Mouse (Mus musculus) T-cell, adult 2 months (primary cell): Measurements from ENCODE around the gene Ifi47.
"Not testable (repeated sequence)": the region's sequence is repeated elsewhere in the genome, so short reads cannot be mapped to it uniquely, and the experiment has no call there.

Experiments
- DNase-seq: peaks from one replicate; pipeline ENCODE4 v3.0.0; 2022; ENCODE audit warnings: low spot score

The Ifi47 gene

DNA sequence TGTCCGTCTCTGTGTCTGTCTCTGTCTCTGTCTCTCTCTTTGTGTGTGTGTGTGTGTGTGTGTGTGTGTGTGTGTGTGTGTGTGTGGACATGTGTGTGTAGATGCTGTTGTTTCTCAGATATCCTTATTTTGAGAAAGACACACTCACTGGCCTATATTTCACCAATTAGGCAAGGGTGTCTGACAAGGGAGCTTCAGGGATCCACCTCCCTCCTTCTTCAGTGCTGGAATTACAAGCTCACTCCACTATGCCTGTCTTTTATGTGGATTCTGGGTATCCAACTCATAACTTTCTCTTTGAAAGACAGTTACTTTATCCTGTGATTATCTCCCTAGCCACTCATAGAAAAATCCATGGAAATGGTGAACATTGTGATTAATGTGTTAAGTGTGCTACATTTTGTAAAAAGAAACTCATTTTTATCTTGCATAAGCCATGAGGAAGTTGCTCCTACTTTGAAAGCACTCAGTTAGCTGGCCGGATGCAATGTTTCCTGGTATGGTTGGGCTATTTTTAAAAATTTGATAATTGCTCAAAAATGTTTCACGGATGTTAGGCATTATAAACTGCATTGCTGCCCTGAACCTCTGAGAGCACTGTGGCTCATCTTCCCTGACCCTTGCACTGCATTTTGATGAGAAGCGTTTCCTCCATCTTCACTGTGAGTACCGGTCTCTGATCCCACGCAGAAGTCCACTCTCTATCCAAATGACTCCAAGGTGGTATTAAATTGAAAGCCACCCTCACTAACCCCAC, at the start of gene Ifi47:
Gene Ifi47 (plus strand): TSS at position 587 of the 757 bp plus-strand sequence.
- DNase-seq, result not testable (repeated sequence)

DNA sequence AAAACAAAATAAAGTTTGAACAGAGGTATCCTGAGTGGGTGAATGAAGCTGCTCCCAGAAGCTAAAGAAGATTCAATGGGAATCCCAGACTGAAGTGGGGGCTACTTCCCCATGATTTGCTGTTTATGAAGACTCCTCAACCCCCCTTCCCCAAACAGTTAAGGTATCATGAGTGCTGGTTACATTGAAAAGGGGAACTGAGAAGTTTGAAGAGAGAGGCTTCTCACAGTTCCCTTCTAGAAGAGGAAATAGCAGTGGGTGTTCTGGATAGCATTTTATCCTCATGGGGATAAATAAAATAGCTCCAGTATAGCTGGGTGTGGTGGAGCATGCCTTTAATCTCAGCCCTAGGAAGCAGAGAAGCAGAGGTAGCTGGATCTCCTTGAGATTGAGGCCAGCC, 26.3 kb upstream of the Ifi47 start:
- DNase-seq, result not testable (repeated sequence)

DNA sequence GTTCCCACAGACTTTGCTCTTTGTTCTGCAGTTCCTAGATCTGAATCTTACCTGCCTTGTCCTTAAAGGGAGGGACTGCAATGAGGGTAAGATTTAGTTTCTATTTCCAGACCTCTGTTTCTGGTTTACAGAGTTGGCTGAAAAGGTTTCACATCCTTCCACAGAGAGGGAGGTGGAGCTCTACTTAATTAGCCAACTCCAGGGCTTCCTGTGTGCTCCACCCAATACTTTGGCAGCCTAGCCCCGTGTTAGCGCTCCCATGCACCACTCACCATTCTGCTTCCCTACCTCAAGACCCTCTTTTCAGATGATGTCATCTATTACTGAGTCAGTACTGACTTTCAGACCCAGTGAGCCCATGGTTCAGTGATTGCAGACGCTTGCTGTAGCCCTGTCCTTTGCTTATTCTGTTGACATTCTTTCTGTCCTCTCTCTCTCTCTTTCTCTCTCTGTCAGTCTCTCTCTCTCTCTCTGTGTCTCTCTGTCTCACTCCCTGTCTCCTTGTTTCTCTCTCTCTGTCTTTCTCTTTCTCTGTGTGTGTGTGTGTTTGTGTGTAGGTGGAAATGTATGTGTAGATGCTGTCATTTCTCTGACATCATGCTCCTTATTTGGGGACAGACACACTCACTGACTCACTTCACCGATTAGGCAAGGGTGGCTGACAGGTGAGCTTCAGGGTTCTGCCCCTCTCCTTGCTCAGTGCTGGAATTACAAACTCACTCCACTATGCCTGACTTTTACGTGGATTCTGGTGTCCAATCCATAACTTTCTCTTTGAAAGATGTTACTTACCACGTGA, 25.1 kb upstream of the Ifi47 start, which contains the start of gene 9930111J21Rik2:
Gene 9930111J21Rik2 (minus strand): TSS at position 150 of the 799 bp plus-strand sequence.
- not testable (repeated sequence) for DNase-seq

DNA sequence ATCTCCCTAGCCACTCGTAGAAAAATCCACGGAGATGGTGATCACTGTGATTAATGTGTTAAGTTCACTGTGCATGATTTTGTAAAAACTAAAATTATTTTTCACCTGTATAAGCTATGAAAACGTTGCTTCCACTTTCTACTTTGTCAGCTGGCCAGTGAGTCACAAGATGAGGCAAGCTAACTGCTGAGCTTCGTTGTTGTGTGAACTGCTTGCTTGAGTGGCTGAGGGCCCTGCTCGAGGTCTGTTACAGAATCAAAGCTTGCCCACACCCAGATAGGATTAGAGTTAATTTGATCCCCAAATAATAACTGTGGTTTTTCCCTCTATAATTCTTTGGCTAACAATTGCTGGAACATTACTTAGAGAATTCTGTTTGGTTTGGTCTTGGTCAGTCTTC, 24.5 kb upstream of the Ifi47 start:
- not testable (repeated sequence) for DNase-seq

DNA sequence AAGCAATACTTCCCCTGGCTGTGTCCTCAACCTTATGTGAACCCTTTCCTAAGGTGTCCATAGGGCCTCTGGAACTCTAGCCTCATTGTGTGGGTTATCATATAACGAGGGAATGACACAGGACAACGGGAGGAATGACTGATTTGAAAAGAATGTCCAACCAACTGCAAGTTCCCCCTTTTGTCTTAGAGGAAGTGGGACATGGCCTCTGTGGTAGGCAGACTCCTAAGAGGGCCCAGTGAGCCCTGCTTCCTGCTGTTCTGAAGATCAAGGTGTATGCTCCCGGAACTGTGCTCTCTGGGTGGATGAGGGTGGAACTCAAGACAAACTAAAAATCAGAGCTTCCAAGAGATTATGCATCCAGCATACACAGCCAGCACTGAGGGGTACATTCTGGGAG, 16.3 kb upstream of the Ifi47 start:
- DNase-seq, result not testable (repeated sequence)

DNA sequence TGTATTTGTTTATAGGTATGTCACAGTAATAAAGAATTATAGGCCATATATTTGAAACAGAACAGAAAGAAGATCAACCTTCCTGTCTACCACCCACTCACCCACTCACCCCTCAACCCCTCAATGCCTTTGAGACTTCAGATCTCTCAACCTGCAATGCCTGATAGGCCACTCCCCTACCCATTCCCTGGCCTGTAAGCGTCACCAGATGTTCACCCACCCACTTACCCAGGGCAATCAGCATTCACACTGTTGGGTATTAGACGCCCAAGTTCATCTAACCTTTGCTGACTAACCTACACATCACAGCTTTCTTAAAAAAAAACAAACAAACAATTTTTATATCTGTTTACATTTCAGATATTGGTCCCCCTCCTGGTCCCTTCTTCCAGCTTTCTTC, 14.5 kb upstream of the Ifi47 start:
- DNase-seq, result peak; percentile 47

DNA sequence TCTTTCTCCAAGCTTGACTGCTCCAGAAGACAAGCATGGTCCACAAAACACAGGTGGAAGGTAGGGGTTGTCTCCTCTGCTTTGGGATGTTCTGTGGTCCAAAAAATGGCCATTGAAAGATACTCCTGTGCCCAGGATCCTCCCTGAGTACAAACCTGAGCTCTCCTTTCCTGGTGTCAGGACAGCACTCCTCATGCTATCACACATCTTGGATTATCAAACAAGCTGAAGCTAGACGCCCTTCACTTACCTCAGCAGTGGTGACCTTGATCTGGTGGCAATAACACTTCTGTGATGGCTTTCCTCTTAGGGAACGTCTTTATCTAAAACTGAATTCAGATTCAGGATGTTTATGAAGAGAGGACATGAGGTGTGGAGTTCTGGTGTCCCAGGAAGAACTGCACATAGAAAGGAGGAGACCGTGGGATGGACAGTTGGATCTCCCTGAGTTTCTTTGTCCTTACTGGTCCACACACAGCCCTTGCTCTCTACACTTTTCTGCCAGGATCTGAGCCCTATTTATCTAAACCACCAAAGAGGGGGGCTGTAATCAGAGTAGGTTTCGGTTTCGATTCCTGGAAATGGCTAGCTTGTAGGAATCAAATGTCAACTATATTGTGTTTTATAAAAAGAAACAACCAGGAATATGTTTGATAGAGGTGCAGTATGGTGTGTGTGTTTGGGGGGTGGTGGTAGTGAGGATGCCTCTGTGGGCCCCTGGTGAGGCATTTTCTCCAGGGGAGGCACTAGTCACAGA, 12.5 kb upstream of the Ifi47 start, which contains the start of gene Tgtp2:
Gene Tgtp2 (minus strand): TSS at position 494 of the 757 bp plus-strand sequence.
- peak; percentile 65 for DNase-seq

DNA sequence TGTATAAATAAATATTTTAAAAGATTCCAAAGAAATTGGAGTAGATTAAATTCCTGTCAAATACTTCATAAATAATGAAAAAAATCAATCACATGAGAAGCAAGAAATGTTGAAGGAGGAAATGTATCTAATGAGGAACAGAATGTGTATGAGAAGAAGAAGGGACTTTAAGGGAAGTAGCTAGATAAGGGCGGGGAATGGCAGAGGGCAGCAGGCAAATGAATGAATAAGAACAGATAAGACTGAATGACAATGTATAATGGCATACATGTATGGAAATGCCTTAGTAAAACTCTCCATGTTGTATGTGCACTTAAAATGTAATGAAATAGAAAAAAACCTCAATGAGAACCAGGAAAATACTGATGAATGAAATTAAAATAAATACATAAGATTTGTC, 8.0 kb upstream of the Ifi47 start:
- DNase-seq, result no peak

DNA sequence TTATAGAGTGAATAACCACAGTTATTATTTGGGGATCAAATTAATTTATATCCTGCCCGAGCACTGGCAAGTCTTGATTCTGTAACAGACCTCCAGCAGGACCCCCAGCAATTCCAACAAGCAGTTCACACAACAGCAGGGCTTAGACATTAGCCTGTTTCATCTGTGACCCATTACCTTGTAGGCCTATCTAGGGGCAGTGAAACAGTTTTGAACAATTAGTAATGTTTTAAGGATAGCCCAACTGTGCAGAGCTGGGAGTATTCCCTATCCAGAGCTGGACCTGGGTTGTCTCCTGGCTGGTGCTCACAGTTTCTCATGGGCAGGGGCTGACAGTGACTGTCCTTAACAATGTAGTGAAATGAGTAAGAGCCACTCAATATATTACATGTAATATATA, 625 bp downstream of the Ifi47 start:
- no peak for DNase-seq

DNA sequence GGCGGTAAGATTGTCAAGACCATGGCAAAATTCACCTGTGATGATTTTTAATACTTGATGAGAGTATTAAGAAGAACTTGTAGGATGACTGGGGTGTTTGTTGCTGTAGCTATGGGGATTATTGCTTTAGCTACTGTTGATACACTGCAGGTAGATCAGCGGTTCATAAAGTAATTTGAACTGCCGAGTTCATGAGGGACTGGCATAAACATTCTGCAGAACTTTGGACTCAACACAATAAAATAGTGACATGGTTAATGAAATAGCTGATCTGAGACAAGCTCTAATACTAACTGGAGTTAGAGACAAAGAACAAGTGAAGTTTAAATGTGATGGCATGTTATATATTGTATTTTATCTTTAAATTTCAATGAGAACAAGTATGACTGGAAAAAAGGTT, 2.3 kb downstream of the Ifi47 start:
- no peak for DNase-seq

DNA sequence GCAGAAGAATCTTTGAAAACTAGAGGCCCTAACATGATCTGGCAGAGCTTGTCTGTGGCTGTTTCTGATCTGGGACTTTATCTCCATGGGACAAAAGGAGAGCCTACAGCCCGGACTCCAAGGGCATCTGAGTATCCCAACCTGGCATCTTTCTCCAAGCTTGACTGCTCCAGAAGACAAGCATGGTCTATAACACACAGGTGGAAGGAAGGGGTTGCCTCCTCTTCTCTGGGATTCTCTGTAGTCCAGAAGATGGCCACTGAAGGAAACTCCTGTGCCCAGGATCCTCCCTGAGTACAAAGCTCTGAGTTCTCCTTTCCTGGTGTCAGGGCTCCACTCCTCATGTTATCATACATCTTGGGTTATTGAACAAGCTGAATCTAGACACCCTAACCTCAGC, 4.2 kb downstream of the Ifi47 start:
- no peak for DNase-seq

DNA sequence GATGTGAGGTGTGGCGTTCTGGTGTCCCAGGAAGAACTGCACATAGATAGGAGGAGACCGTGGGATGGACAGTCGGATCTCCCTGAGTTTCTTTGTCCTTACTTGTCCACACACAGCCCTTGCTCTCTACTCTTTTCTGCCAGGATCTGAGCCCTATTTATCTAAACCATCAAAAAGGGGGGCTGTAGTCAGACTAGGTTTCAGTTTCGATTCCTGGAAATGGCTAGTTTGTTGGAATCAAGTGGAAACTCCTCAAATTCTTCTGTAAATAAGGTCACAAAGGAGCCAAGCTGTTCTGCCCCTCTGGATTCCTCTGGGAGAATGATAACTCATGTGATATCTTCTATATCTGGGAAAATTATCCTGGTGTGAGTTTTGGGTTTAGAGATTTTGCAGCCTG, 5.0 kb downstream of the Ifi47 start:
- no peak for DNase-seq

DNA sequence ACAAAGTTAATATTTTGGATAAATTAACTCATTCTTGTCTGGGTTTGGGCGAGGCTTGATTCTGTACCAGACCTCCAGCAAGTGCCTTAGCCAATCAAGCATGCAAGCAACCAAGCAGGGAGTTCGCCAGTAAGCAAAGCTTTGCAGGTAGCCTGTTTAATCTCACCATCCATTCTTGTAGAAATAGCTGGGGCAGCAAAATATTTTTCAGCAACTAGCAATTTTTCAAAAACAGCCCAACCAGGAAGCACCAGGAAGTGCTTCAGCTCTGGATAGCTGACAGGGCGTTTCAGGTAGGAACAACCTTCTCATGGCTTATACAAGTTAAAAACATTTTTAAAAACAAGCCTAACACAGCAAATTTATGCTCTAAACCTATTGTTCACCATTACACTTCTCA, 5.5 kb downstream of the Ifi47 start:
- no peak for DNase-seq

DNA sequence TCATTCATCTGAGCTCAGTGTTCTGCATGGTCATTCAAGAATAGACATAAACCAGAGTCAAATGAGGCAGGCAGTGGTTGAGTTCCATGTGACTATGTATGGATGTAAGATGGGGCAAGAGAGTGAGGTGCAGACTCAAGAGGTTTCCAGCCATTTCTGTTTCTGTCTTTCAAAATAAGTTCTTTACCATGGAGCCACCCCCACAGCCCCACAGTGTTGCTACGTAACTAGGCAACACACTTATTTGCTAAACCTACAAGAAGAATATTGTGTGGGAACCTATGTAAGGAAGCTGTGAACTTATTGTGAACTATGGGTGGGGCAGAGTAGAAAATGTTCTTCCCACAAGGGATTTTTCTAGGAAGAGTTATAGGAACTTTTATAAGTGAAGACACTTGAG, 6.8 kb downstream of the Ifi47 start:
- peak; percentile 68 for DNase-seq

DNA sequence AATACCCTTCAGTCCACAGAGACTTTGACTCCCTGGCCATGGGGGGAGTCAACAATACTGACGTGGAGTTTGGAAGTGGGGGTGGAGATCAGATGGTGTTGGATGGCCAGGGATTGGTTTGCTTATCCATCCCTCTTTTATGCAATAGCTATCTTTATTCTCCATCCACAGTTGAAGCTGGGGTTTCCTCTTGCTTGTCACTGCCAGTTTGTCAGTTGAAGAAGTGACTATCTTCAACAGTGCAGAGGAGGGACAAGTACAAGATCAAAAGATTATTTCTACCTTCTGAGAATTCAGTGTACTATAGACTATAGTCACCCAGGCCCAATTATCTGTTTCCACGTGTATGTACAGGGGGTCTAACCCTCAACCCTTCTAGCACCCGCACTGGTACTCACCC, 7.4 kb downstream of the Ifi47 start:
- no peak for DNase-seq

DNA sequence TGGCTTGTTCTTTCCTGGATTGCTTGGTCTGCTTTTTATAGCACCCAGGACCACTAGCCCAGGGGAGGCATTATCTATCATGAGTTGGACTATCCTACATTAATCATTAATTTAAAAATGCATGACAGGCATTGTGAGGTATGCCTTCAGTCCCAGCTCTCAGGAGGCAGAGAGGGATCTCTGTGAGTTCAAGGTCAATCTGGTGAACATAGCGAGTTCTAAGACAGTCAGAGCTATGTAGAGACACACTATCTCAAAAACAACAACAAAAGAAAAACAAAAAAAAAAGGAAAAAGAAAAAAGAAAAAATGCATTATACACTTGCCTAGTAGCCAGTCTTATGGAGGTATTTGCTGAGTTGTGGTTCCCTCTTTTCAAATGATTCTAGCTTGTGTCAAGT, 8.0 kb downstream of the Ifi47 start:
- DNase-seq, result no peak

DNA sequence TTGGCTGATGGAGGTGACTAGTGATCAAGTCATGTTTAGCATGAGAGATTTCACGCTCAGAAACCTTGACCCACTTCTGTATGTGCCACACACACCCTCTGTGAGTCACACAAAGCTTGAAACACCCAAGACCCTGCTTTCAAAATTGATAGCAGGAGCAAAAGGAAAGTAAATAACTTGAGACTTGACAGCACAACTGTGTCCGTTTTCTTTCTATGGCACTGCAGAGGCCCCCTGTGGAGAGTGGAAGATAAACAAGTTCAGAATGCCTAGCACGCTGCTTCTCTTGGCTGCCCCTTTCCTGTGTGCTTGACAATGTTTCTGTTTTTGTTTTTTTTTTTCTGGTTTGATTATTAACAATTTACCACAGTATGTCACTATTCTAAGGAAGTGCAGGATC, 8.5 kb downstream of the Ifi47 start:
- peak; percentile 71 for DNase-seq

DNA sequence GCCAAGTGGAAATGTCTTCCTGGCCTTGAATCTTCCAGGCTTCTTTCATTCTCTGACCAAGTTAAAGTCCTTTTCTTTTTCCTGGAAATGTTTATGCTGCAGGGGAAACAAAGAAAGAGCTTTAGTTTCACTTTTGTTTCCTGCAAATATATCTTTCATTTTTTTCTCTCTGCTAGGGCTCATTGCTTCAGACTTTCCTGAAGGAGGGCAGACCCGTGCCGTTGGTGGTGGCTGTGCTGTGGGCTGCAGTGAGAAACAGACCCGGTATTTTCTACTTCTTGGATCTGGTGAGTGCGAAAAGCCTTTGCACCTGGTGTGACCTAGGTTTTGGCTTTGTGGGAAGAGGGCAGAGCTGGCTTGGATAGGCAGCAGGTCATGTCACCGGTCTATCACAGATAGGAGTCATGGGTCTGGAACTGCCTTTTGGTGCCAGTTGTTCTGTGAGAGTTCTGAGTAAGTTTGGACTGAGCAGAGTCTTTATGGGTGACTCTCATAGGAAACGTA, 10.5 kb downstream of the Ifi47 start:
- peak; percentile 39 for DNase-seq

DNA sequence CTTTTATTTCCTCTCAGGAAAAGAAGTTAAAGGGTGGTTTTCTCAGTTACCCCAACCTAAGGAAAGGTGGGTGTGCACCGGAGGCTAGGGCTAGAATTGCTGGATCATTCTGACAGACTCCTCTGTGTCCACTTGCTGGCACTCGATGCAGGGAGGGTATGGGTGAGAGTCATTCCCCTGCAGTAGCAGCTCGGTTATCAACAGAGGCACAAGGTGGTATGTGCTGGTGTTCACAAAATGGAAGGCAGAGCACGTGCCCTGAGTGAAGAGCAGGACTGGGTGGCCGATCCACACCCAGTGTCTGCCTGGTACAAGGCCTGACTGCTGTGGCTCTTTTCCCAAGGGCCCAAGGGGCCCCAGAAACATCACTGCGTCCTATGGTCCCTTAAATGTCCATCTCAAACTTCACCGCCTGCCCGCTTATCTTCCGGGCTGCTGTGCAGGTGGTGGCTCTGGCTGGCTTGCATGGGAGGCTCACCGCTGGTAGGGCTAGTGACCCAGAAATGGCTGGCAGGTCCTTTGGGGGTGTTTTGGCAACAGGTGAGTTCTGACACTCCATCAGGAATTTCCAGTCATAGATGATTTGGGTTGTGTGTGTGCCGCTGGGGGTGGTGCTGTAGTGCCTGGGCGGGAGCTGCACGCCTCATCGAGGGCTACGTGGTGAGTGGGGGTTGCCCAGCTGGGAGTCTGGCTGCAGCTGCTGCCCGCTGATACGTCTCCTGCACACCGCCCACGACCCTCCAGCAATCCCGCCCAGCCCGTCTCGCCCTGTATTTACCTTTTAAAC, 11.6 kb downstream of the Ifi47 start:
- DNase-seq, result peak; percentile 42

DNA sequence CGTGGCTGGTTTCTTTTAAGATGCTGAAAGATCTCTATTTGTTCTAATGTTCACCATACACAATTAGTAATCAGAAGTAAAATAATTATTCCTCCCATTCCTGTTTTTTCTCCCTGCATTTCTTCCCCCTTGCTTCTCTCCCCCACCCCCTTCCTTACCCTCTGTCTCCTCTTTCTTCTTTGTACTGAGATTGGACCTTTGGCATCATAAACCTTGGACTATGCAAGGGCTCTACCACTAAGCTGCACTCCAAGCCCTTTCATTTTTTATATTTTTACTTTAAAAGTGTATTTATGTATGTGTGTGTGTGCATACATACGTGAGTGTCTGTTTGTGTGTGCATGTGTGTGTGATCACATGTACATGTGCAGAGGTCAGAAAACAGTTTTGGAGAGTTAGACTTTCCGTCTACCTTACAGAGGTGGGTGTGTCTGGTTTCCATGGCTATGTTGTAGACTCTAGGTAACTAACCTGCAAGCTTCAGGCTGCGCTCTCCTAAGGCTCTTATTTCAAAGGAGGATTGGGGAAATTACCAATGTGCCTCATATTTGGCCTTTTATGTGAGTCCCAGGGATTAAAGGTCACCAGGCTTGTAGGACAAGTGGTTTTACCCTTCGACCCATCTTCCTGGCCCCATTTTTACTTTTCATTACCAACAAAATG, 12.7 kb downstream of the Ifi47 start:
- no peak for DNase-seq
